Mouse (Mus musculus) kidney, adult 2 months (tissue): ENCODE data around the gene Ppara. TPM values are rescaled to one million over a fixed set of nuclear protein-coding genes. Genes with fewer than 3 reads are reported as not detected.

Experiments
- DNase-seq: peaks from one replicate; pipeline ENCODE4 v3.0.0; 2021
- H3K27ac ChIP-seq: fragments of 200-500 bp; 2 replicates; pipeline ENCODE4 v1.5.1; 2012; ENCODE audit warnings: low read depth, low read length, control low read depth, inconsistent platforms; ENCODE audit not compliant: insufficient read depth
- H3K27me3 ChIP-seq: fragments of 200-500 bp; replicated peaks from 2 replicates; pipeline ENCODE4 v1.6.1; 2012; ENCODE audit warnings: mild to moderate bottlenecking, moderate library complexity, low read length, inconsistent platforms; ENCODE audit not compliant: control insufficient read depth, insufficient read depth
- H3K36me3 ChIP-seq: fragments of 200-500 bp; 2 replicates; pipeline ENCODE4 v1.6.1; 2012; ENCODE audit warnings: mild to moderate bottlenecking, moderate library complexity, low read length, inconsistent platforms; ENCODE audit not compliant: control insufficient read depth, insufficient read depth
- H3K4me1 ChIP-seq: fragments of 200-500 bp; 2 replicates; pipeline ENCODE4 v1.6.1; 2011; ENCODE audit warnings: low read length; ENCODE audit not compliant: control insufficient read depth, insufficient read depth
- H3K4me3 ChIP-seq: fragments of 200-500 bp; 2 replicates; pipeline ENCODE4 v1.5.1; 2011; ENCODE audit warnings: mild to moderate bottlenecking, low read depth, low read length, control low read depth; ENCODE audit not compliant: insufficient read depth
- CTCF ChIP-seq: fragments of 200-500 bp; conservative IDR thresholded peaks from 2 replicates; pipeline ENCODE4 v1.5.1; 2011; ENCODE audit warnings: low read depth, mild to moderate bottlenecking, control low read depth, low read length, moderate library complexity, mixed read lengths; ENCODE audit not compliant: insufficient read depth, insufficient read length
- POLR2A ChIP-seq: fragments of 200-500 bp; IDR thresholded peaks from one replicate; pipeline ENCODE4 v1.6.1; 2011; ENCODE audit warnings: low read depth, low read length, control low read depth
- WGBS: fragments of 180-500 bp; shearing (Covaris S2); methylation state at CpG from one replicate; pipeline ENCODE4 v1.1.7; 2018; 5-methylcytosine and 5-hydroxymethylcytosine counted together
- polyA plus RNA-seq: library from polyadenylated mRNA; depleted of rRNA; stranded (reverse); fragments of >200 nt; gene quantifications from 2 replicates; pipeline ENCODE4 v1.2.3, GENCODE M21; 2012

The Ppara gene
- polyA plus RNA-seq, 1 experiment: 31.3 TPM

- Histone ChIP-seq H3K27me3 (no peaks in the 10 kb centered on the region), H3K36me3 (peaks cover 9% of the 10 kb centered on the region; the same call in 1 of the 2 replicates), H3K4me3 (no peak overlapping the region), H3K4me1 (peaks cover 85% of the 10 kb centered on the region), H3K27ac (peak overlapping the region; percentile 73)
- no peak for DNase-seq
- WGBS: 42% methylated on average over 9 of the region's 9 CpGs
- TF ChIP-seq CTCF (no peak), POLR2A (no peak)
These were observed 34.1 kb upstream of the Ppara start for GRCm38 (mm10) chr15:85700716-85701115.

DNA sequence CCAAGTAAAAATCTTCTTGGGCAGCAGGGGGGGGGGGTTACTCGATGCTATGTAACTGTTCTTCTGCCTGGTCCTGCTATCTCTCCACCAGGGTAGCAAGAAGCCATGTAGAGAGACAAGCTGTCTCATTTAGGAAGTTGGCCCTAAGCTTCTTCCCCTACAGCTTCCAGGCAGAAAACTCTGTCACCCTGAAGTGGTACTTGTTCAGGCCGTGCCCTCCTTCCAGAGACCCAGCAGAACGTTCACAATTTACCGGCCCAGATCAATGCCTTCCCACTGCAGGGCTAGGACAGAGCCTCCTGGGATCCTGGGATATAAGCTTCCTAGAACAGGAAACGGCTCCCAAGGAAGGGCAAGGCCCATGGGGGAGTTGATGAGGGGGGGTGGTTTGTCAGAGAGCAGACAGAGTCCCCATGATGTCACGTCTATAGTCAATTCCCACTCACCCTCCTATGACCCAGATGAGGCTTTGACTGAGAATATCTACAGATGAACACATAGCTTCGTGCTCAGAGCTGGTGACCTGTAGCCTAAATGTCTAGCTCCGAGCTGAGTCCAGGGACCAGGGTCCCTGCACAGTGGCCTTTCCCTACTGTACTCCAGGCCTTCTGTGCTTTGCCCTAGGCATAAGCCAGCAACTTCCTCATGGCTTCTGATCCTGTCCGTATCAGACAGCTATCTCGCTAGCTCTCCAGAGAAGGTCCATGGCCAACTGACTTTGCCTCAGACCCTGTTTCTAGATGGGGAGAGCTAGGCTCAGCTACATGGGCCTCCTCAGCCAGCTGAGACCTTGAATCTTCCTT lies 33.5 kb upstream of the Ppara start:
- Histone ChIP-seq H3K4me1 (peaks cover 86% of the 10 kb centered on the region), H3K36me3 (peaks cover 9% of the 10 kb centered on the region; the same call in 1 of the 2 replicates), H3K27me3 (no peaks in the 10 kb centered on the region), H3K27ac (peak overlapping the region; percentile 91), H3K4me3 (no peak overlapping the region)
- DNase-seq: no peak
- WGBS: 37% methylated on average over 10 of the region's 10 CpGs
- TF ChIP-seq POLR2A (no peak), CTCF (no peak)

DNA sequence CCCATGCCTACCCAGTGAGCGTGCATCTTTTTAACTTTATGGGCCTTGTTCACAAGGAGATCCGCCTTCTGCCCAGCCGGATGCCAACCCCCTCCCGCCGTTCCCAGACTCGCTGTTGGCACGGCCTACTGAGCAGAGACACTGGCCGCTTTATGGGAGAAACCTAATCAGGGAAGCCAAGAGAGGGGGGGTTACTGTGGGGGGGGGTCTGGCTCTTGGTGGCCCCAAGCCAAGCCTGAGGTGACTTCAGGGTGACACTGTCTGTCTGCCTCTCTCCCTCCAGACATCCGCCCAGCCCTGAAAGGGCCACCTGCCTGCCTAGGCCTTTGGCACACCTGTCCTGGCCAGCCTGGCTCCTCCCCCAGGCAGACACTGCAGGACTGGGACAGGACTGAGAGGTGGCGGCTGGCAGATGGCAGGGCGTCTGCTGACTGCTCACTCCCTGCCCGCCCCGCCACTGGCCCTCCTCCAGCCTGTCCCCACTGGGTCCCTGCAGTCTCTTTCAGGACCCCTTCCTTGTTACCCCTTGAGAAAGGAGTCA lies 32.3 kb upstream of the Ppara start:
- H3K4me1 ChIP-seq: peaks cover 94% of the 10 kb centered on the region
- WGBS: 13% methylated on average over 13 of the region's 13 CpGs
- TF ChIP-seq CTCF: no peak
- TF ChIP-seq POLR2A: no peak
- peaks cover 9% of the 10 kb centered on the region; the same call in 1 of the 2 replicates for H3K36me3 ChIP-seq
- no peaks in the 10 kb centered on the region for H3K27me3 ChIP-seq
- H3K4me3 ChIP-seq: no peak overlapping the region
- peak; percentile 92 for DNase-seq
- H3K27ac ChIP-seq: peak overlapping the region; percentile 91

DNA sequence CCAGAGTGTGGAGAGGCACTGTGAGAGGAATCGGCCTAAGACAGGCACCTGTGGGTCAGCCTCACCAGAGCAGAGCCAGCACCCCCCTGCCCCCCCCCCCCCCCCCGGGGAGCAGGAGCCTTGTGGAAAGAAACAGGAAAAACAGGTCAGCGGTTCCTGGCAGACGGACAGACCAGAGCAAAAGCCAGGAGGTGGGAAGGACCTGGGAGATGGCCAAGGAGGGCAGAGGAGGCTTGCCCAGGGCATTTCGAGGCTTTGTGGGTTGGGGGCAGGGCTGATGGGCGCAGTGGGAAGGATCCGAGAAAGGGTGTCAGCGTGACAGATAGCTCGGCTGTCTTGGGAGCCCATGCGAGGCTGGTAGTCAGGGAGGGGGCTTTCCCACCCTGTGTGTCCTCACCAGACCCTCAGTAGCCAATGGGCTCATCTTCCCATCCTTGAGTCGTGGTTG lies 31.6 kb upstream of the Ppara start:
- Histone ChIP-seq H3K36me3 (peaks cover 9% of the 10 kb centered on the region; the same call in 1 of the 2 replicates), H3K4me1 (peaks cover 94% of the 10 kb centered on the region), H3K27ac (peak overlapping the region; percentile 91), H3K4me3 (no peak overlapping the region), H3K27me3 (no peaks in the 10 kb centered on the region)
- no peak for TF ChIP-seq CTCF
- no peak for TF ChIP-seq POLR2A
- peak; percentile 97 for DNase-seq
- 11% methylated on average over 11 of the region's 11 CpGs for WGBS

DNA sequence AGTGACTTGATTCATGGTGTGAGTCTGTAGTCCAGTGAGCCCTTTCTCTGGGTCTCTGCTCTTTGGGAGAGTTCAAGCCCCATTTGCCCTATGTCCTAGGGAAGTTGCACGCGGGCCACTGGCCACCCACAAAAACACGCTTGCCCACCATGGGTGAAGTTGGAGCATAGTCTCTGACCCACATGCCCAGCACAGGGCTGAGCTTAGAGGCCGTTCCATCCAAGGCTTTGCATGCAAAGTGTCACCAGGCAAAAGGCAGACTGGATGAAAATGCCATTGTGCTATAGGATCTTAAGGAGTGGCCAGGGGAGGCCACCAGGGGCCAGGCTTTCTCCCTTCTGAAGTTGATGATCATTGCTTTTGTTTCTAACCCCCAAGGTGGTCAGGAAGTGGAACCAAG lies 30.9 kb upstream of the Ppara start:
- 72% methylated on average over 4 of the region's 4 CpGs for WGBS
- no peak for DNase-seq
- Histone ChIP-seq H3K27me3 (no peaks in the 10 kb centered on the region), H3K4me1 (peaks cover 89% of the 10 kb centered on the region), H3K36me3 (peaks cover 9% of the 10 kb centered on the region; the same call in 1 of the 2 replicates), H3K27ac (peak overlapping the region; percentile 77), H3K4me3 (no peak overlapping the region)
- TF ChIP-seq CTCF (no peak), POLR2A (no peak)

DNA sequence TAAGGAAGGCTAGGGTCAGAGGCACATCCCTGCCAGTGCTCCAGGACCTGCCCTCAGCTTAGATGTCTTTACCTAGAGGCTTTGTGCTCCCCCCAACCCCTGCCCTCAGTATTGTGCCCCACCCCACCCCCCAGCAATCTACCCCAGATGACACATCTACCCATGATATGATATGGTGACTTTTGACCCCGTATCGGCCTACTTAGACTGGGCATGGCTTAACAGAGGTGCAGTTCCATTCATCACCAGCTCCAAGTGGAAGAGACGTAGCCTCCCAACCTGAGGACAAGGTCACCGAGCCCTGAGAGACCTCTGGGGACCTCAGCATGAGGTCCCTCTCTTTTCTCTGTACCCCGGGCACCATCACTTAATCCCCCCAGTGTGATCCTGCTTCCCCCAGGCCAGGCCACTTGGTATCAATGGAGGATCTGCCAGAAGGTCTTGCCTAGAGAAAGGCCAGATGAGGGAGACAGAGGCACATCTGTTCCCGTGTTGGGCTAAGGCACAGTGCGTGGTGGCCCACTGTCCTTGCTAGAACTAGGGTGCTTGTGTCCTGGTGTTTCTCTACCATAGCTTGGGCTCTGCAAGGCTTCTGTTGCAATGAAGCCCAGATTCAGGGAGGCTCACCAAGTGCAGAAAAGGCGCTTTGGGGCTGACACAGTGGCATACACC lies 30.3 kb upstream of the Ppara start:
- DNase-seq: no peak
- WGBS: 69% methylated on average over 8 of the region's 8 CpGs
- Histone ChIP-seq H3K27me3 (no peaks in the 10 kb centered on the region), H3K4me3 (no peak overlapping the region), H3K27ac (peak overlapping the region; percentile 89), H3K36me3 (peaks cover 9% of the 10 kb centered on the region; the same call in 1 of the 2 replicates), H3K4me1 (peaks cover 88% of the 10 kb centered on the region)
- TF ChIP-seq POLR2A (no peak), CTCF (no peak)

- H3K36me3 ChIP-seq: peaks cover 9% of the 10 kb centered on the region; the same call in 1 of the 2 replicates
- peak overlapping the region; percentile 89 for H3K27ac ChIP-seq
These were observed 29.7 kb upstream of the Ppara start for GRCm38 (mm10) chr15:85705013-85705528.

More at GRCm38 (mm10) chr15:85705013-85705528, 29.7 kb upstream of the Ppara start:
- DNase-seq: no peak
- 33% methylated on average over 9 of the region's 9 CpGs for whole genome bisulfite sequencing
- Histone ChIP-seq H3K27me3 (no peaks in the 10 kb centered on the region), H3K4me1 (peaks cover 84% of the 10 kb centered on the region), H3K4me3 (no peak overlapping the region)
- TF ChIP-seq CTCF (no peak), POLR2A (no peak)
